Mouse (Mus musculus) neural tube, embryonic 11.5 days (tissue): ENCODE results near the gene Ceacam1. TPM values are rescaled to one million over a fixed set of nuclear protein-coding genes. Genes with fewer than 3 reads are reported as not detected.
A peak's percentile ranks its signal among the peaks of the same experiment; 100 is the strongest.

Experiments used
- ATAC-seq: fragments of 200-750 bp; cut with Nextera tagmentation; 2 replicates; pipeline ENCODE4 v1.8.0; 2017; ENCODE audit warnings: moderate number of reproducible peaks, mild to moderate bottlenecking, moderate TSS enrichment, moderate library complexity; ENCODE audit not compliant: insufficient read depth, low FRiP score, low TSS enrichment
- DNase-seq: peaks from one replicate; pipeline ENCODE4 v3.0.0-alpha.2; 2015; ENCODE audit warnings: low spot score
- H3K27ac ChIP-seq: fragments of 300-500 bp; sonication (generic); 2 replicates; pipeline ENCODE4 v1.5.1; 2014; ENCODE audit warnings: low read depth, mild to moderate bottlenecking, low read length
- H3K27me3 ChIP-seq: fragments of 300-500 bp; sonication (generic); 2 replicates; pipeline ENCODE4 v1.6.1; 2014; ENCODE audit warnings: mild to moderate bottlenecking, low read length, mixed read lengths; ENCODE audit not compliant: control insufficient read depth, insufficient read depth
- H3K36me3 ChIP-seq: fragments of 300-500 bp; sonication (generic); 2 replicates; pipeline ENCODE4 v1.6.1; 2014; ENCODE audit warnings: mild to moderate bottlenecking, low read length, moderate library complexity, mixed read lengths; ENCODE audit not compliant: control insufficient read depth, insufficient read depth
- H3K4me1 ChIP-seq: fragments of 300-500 bp; sonication (generic); 2 replicates; pipeline ENCODE4 v1.6.1; 2014; ENCODE audit warnings: low read length, mixed read lengths; ENCODE audit not compliant: control insufficient read depth, insufficient read depth
- H3K4me2 ChIP-seq: fragments of 300-500 bp; sonication (generic); 2 replicates; pipeline ENCODE4 v1.6.1; 2014; ENCODE audit warnings: low read depth, mild to moderate bottlenecking, moderate library complexity
- H3K4me3 ChIP-seq: fragments of 300-500 bp; sonication (generic); 2 replicates; pipeline ENCODE4 v1.5.1; 2014; ENCODE audit warnings: low read depth, low read length
- H3K9ac ChIP-seq: fragments of 300-500 bp; sonication (generic); 2 replicates; pipeline ENCODE4 v1.6.1; 2014; ENCODE audit warnings: mild to moderate bottlenecking, low read length
- H3K9me3 ChIP-seq: fragments of 300-500 bp; sonication (generic); 2 replicates; pipeline ENCODE4 v1.6.1; 2016; ENCODE audit warnings: low read length; ENCODE audit not compliant: control insufficient read depth
- WGBS: fragments of 180-500 bp; shearing (Covaris S2); extraction: QIAGEN DNeasy Blood & Tissue Kit; methylation state at CpG from one replicate; pipeline ENCODE4 v1.1.7; 2014; 5-methylcytosine and 5-hydroxymethylcytosine counted together
- polyA plus RNA-seq: library from polyadenylated mRNA; unstranded; fragments of >200 nt; fragmentation: Nextera tagmentation; extraction: Ambion mirVana; gene quantifications from 2 replicates; pipeline ENCODE4 v1.2.1, GENCODE M21; 2014

The Ceacam1 gene
- polyA plus RNA-seq, 1 experiment from 2014 or later, result 1.0 TPM

DNA sequence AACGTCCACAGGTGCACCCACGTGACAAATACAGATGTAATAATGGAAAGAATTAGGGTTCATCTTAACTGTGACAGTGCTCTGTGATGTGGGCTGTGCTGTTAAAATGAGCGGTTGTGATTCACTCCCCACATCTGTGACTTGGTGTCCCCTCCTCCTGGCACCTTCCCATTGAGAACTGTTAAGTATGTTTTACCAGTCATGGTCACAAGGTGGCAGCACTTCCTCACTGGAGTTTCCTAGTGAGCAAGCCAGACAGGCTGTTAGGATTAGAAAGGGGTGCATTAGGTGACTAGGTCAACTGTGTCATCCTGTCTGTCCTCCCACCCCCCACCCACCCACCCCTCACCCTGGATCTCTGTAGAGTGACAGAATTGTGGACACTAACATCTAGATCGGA is 53.0 kb downstream of the Ceacam1 start:
- Histone ChIP-seq H3K9ac (no peak overlapping the region), H3K4me2 (no peak overlapping the region), H3K4me1 (no peaks in the 10 kb centered on the region), H3K27me3 (no peaks in the 10 kb centered on the region), H3K9me3 (no peaks in the 10 kb centered on the region), H3K4me3 (no peak overlapping the region), H3K27ac (no peak overlapping the region), H3K36me3 (no peaks in the 10 kb centered on the region)
- ATAC-seq (peak; percentile 45; the same call in 1 of the 2 replicates), DNase-seq (peak; percentile 73)
- 31% methylated on average over 4 of the region's 4 CpGs for WGBS

DNA sequence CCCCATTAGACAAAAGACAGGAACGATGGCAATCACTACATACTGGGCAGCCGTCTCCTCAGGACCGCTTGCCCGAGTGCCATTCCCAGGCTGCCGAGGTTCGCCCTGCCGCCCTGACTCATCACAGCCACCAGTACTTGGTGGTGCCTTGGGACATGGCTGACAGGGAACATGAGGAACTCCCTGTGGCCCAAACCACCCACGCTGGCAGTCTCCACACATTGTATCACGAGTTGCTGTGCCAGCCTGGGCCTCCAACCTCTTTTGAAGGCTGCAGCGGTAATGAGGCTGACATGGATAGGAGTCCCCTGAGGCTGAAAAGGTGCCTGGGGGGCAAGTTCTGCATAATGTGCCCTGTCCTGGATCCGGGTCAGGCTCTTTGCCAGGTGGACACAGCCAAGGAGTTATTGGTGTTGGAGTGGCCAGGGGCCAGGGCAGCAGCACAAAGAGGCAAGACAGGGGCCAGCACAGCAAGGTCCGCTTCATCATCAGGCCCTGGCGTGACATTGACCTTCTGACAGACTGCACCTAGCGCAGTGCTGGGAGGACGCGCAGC is 55.0 kb downstream of the Ceacam1 start:
- Histone ChIP-seq H3K27ac (no peak overlapping the region), H3K9me3 (no peaks in the 10 kb centered on the region)
- 79% methylated on average over 16 of the region's 16 CpGs for WGBS

DNA sequence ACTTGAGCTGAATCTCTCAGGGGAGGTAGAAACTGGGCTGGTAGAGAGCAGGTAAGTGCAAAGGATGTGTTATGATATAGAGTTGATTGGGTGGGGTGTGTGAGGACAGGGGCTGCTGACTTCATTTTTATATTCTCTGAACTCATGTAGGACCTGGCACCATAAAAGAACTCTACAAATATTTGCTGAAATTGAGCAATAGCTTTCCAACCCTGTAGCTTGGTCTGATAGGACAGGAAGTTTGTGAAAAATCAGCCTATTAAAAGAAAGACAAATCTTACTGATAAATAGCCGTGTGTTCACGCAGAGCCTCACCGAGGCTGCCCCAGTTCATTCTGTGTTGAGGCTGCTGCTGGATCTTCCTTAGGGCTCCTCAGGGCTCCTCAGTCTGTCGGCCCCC is 57.5 kb downstream of the Ceacam1 start:
- Histone ChIP-seq H3K4me1 (no peaks in the 10 kb centered on the region), H3K9ac (no peak overlapping the region), H3K27me3 (no peaks in the 10 kb centered on the region), H3K36me3 (no peaks in the 10 kb centered on the region), H3K4me3 (no peak overlapping the region), H3K9me3 (no peaks in the 10 kb centered on the region), H3K4me2 (no peak overlapping the region), H3K27ac (no peak overlapping the region)
- DNase-seq (no peak), ATAC-seq (no peak)
- WGBS, result 95% methylated on average over 4 of the region's 4 CpGs

More for the DNA sequence above, 55.0 kb downstream of the Ceacam1 start:
- no peak for ATAC-seq
- DNase-seq, result no peak
- Histone ChIP-seq H3K27me3 (no peaks in the 10 kb centered on the region), H3K36me3 (no peaks in the 10 kb centered on the region), H3K4me3 (no peak overlapping the region), H3K4me1 (no peaks in the 10 kb centered on the region), H3K4me2 (no peak overlapping the region), H3K9ac (no peak overlapping the region)

DNA sequence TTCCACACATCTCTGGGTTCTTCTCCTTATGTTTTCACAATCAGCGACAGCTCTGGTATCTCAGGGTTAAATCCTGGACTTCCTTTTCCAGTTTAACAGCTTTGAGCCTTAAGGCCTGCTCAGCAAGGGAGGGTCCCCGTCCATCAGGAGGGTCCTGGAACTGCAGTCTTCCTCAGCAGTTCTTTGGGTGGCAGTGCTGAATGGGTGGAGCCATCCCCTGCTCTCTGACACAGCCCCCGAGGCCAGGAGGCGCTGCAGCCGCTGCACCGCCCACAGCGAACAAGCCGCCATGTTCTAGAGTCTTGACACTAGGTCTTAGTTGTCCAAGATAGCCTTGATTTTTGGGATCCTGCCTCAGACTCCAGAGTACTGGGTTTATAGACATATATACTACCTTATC is 57.9 kb downstream of the Ceacam1 start:
- Histone ChIP-seq H3K4me2 (no peak overlapping the region), H3K27me3 (no peaks in the 10 kb centered on the region), H3K4me3 (no peak overlapping the region), H3K9ac (no peak overlapping the region), H3K9me3 (no peaks in the 10 kb centered on the region), H3K36me3 (no peaks in the 10 kb centered on the region), H3K4me1 (no peaks in the 10 kb centered on the region), H3K27ac (no peak overlapping the region)
- ATAC-seq (no peak), DNase-seq (no peak)
- WGBS, result 82% methylated on average over 8 of the region's 8 CpGs

DNA sequence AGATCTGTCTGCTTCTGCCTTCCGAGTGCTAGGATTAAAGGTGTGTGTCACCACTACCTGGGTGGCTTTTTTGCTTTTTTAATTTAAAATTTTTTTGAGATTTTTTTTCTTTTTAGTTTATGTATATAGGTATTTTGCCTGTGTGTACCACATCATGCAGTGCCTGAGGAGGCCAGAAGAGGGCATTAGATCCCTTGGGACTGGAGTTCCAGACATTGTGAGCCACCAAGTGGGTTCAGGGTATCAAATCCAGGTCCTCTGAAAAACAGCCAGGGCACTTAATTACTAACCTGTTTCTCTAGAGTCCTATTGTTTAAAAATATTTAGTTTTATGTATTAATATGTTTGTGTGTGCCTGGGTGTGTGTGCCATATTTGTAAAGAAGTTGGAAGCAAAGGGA is 59.8 kb downstream of the Ceacam1 start:
- 76% methylated on average over 1 of the region's 1 CpGs for WGBS
- no peak overlapping the region for H3K4me3 ChIP-seq

DNA sequence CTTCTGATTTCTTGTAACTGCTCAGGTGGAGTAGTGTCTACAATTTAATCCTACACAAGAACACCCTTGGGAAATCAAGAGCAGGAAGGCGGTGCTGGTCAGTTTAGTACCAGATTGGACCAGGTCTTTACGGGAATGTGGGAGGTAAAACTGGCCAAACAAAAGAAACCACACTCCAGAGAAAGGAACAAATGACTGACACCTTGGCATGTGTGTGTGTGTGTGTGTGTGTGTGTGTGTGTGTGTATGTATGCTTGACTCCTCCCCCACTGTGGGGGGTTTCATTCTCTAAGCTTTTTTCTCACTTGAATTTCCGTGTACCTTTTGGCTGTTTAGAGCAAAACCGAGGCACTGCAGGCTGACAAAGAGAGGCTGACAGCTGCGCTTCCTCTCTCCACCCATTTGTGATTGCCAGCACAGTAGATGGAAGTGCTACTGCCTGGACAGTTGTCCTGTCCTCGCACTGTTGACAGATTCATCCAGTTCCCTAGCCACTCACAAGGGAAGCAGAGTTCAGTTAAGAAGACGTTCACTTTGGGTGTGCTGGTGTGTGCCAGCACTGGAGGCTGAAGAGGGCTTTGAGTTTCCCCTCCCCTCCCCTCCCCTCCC is 64.5 kb downstream of the Ceacam1 start, which contains the start of gene Cxcl17:
Gene Cxcl17 (minus strand): TSS at position 54 of the 609 bp plus-strand sequence.
- WGBS, result 47% methylated on average over 7 of the region's 7 CpGs
- DNase-seq, result no peak
- Histone ChIP-seq H3K36me3 (no peaks in the 10 kb centered on the region), H3K4me3 (no peak within 1 kb of the TSS), H3K9ac (no peak within 1 kb of the TSS), H3K27me3 (no peaks in the 10 kb centered on the region), H3K9me3 (no peaks in the 10 kb centered on the region), H3K4me1 (no peaks in the 10 kb centered on the region), H3K27ac (no peak within 1 kb of the TSS), H3K4me2 (no peak within 1 kb of the TSS)
- no peak for ATAC-seq

More for the DNA sequence above, 59.8 kb downstream of the Ceacam1 start:
- Histone ChIP-seq H3K9me3 (no peaks in the 10 kb centered on the region), H3K36me3 (no peaks in the 10 kb centered on the region), H3K27ac (no peak overlapping the region), H3K27me3 (no peaks in the 10 kb centered on the region), H3K4me1 (no peaks in the 10 kb centered on the region), H3K9ac (no peak overlapping the region), H3K4me2 (no peak overlapping the region)
- DNase-seq (no peak), ATAC-seq (no peak)

DNA sequence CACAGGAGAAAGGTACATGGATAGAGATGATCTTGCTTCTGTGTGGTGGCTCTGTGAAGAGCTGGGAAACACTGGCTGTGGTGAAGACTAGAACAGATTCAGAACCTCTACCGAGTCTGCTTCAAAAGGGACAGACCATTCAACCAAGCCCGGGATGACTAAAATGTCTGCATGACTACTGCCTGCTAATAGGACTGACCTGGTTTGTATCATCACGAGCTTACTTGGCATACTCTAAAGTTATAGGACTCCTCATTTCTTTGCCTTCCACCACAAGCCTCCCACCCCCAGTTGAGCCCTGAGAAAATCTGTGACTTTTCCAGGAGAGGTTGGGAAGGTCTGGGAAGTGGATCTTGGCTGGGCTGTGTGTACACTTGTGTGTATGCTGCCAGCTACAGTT is 65.5 kb downstream of the Ceacam1 start:
- DNase-seq, result no peak
- WGBS, result 87% methylated on average over 3 of the region's 3 CpGs
- H3K9ac ChIP-seq, result no peak overlapping the region
- H3K36me3 ChIP-seq, result no peaks in the 10 kb centered on the region
- H3K4me2 ChIP-seq, result no peak overlapping the region
- H3K9me3 ChIP-seq, result no peaks in the 10 kb centered on the region
- no peak overlapping the region for H3K4me3 ChIP-seq
- H3K4me1 ChIP-seq, result no peaks in the 10 kb centered on the region
- ATAC-seq, result no peak
- H3K27me3 ChIP-seq, result no peaks in the 10 kb centered on the region
- H3K27ac ChIP-seq, result no peak overlapping the region

Other genes with a start within 250 kb of the Ceacam1 start
- 15.9 and 19.7 TPM in 2 replicates for gene Gsk3a, start 239.8 kb downstream of the Ceacam1 start, polyA plus RNA-seq
- 16.2 and 16.7 TPM in 2 replicates for gene Erf, start 226.8 kb downstream of the Ceacam1 start, polyA plus RNA-seq
- gene Cic, start 209.9 kb downstream of the Ceacam1 start, polyA plus RNA-seq, result 30.4 and 38.2 TPM in 2 replicates
- gene Pafah1b3, start 179.6 kb downstream of the Ceacam1 start, polyA plus RNA-seq, result 321 and 324 TPM in 2 replicates
- 0.32 and 1.0 TPM in 2 replicates for gene Prr19, start 176.2 kb downstream of the Ceacam1 start, polyA plus RNA-seq
- gene Tmem145, start 171.5 kb downstream of the Ceacam1 start, polyA plus RNA-seq, result 9.6 and 10.2 TPM in 2 replicates
- 12.9 and 14.7 TPM in 2 replicates for gene Megf8, start 160.4 kb downstream of the Ceacam1 start, polyA plus RNA-seq
- not detected in 2 replicates for gene Cnfn, start 107.9 kb downstream of the Ceacam1 start, polyA plus RNA-seq
- gene Lipe, start 78.9 kb downstream of the Ceacam1 start, polyA plus RNA-seq, result 2.5 and 3.9 TPM in 2 replicates
- 0.34 TPM in 1 of 2 replicates, not detected in the other for gene Cxcl17, start 64.7 kb downstream of the Ceacam1 start, polyA plus RNA-seq
- not detected in 2 replicates for gene Ceacam2, start 62.3 kb upstream of the Ceacam1 start, polyA plus RNA-seq
- not detected in 2 replicates for gene Erich4, start 138.3 kb upstream of the Ceacam1 start, polyA plus RNA-seq
- gene Dmac2, start 141.8 kb upstream of the Ceacam1 start, polyA plus RNA-seq, result 22.4 and 23.2 TPM in 2 replicates
- 0.88 and 1.7 TPM in 2 replicates for gene B3gnt8, start 149.1 kb upstream of the Ceacam1 start, polyA plus RNA-seq
- gene Bckdha, start 181.4 kb upstream of the Ceacam1 start, polyA plus RNA-seq, result 38.2 and 43.2 TPM in 2 replicates
- 49.8 and 54.4 TPM in 2 replicates for gene Exosc5, start 181.6 kb upstream of the Ceacam1 start, polyA plus RNA-seq
- 1.6 and 1.7 TPM in 2 replicates for gene Tmem91, start 197.6 kb upstream of the Ceacam1 start, polyA plus RNA-seq
- gene B9d2, start 203.2 kb upstream of the Ceacam1 start, polyA plus RNA-seq, result 33.4 and 37.2 TPM in 2 replicates
- gene Tgfb1, start 209.4 kb upstream of the Ceacam1 start, polyA plus RNA-seq, result 1.2 and 1.6 TPM in 2 replicates
- gene Ccdc97, start 241.5 kb upstream of the Ceacam1 start, polyA plus RNA-seq, result 35.7 and 39.5 TPM in 2 replicates